Mouse (Mus musculus): ENCODE measurements around the gene Mboat2. TPM values are rescaled to one million over a fixed set of nuclear protein-coding genes. Genes with fewer than 3 reads are reported as not detected.

Mboat2 gene
- total RNA-seq, 4 experiments from 2014 or later, result 74.1 to 93.2 (median 82.1) TPM

DNA sequence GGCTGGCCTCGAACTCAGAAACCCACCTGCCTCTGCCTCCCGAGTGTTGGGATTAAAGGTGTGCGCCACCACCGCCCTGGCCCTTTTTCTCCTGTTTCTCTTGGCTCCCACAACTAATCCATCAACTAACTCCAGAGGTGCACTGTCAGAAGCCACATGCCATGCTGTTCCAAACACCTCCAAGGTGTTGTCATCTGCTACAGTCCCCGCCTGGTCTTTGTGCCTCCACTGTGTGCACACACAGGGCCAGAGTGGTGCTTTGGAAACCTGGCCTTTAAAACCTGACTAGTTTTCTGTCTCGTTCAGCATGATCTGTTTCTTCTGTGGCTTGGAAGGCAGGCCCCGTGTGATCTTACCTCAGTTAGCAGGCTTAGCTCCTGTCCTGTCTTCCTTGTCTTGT is 113.9 kb downstream of the Mboat2 start:
- no peak for DNase-seq (ENCODE audit: low spot score in 2 of 2)

DNA sequence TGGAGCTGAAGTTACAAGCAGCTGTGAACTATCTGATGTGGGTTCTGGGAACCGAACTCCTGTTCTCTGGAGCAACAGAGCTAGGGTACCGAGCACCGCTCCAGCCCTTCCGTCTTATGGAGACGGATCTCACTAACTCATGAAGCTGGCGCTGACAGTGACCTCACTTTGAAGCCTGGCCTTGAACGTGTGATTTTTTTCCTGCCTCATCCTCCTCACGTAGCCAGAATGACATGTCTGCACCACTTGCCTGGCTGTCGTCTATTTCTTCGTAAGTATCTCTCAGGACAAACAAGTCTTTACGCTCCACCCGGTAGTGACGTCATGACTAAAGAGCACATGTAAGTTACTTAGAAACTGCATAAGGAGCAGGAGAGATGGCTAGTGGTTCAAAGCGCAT is 116.4 kb downstream of the Mboat2 start:
- no peak for DNase-seq (ENCODE audit: low spot score in 2 of 2)

DNA sequence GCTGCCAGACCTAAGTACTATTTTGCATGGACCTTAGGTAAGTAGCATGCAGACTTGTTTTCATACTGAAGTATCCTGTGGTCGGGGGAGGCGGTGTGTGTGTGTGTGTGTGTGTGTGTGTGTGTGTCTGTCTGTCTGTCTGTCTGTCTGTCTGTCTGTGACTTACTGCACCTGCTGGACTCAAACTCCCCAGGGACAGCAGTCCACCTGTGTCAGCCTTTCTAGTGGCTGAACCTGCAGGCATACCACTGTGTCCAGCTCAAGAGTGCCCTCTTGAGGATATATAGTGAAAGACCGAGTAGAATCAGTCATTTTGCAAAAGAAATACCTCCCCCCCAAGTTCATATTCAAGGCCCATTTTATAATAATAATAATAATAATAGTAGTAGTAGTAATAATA is 117.7 kb downstream of the Mboat2 start:
- DNase-seq (ENCODE audit: low spot score in 2 of 2), result no peak

DNA sequence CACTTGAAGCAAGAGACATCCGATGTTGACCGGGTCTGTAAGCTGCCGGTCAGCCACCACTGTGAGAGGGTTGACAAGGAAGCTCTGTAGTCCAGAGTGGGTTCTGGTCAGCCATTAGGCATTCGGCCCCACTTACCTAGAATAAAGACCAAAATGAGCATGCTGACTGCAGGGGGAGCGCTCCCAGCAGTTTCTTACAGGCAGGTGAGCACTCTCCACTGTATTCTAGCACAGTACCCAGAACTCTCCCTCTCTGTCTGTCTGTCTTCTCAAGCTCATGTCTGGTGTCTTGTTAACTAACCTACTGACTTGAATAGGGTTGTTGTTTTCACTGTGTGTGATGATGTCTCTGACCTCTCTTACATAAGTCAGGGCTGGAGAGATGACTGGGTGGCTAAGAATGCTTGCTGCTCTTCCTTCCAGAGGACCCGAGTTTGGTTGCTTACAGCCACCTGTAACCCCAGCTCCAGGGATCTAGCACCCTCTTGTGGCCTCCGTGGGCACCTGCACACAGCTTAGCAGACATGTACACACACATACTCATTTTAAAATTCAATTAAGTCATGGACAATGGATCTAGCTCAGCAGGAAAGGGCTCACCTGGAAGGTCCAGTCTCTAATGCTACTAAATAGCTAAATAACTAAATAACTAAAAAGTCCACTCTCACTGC is 119.8 kb downstream of the Mboat2 start:
- DNase-seq (ENCODE audit: low spot score in 2 of 2), result no peak

DNA sequence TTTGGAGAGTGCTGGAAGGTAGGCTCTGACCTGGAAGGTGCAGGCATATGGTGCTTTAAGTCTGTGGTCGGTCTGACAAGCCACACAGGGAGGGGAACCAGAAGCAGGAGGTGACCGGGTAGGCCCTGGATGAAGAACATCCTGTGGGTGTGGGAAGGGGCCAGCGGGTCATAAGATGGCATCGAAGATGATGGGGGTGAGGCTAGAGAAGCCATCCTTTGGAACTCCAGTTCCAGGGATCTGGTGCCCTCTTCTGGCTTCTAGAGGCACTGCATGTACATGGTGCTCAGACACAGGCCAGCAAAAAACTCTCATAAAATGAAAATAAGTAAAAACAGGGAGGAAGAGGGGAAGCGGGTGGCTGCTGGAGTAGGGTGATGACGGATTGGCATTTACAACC is 121.5 kb downstream of the Mboat2 start:
- DNase-seq (ENCODE audit: low spot score in 2 of 2), result no peak

GRCm38 (mm10) chr12:24955137-24955536 is 124.5 kb downstream of the Mboat2 start:
- no peak for DNase-seq (ENCODE audit: low spot score in 2 of 2)

DNA sequence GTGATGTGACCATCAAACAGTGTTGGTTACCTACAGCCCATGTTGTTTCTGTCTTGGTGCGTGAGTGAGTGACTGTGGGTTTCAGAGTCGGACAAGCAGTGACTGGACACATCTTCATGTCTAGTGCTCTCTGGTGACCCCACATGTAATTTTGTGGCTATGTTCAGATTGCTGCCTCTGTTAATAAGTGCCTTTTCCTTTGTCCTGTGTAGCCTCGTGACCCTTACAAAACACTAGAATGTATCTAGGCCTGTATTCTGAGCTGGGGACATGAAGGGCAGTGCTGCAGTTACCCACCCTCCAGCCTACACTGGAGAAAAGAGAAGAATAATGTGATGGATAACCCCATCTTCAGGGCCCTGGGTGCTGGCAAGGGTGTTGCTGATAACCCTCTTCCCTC is 127.8 kb downstream of the Mboat2 start:
- DNase-seq (ENCODE audit: low spot score in 2 of 2), result no peak

GRCm38 (mm10) chr12:24961821-24962220 is 131.1 kb downstream of the Mboat2 start:
- no peak for DNase-seq (ENCODE audit: low spot score in 2 of 2)

- DNase-seq (ENCODE audit: low spot score in 2 of 2), result no peak
These were observed 131.8 kb downstream of the Mboat2 start for GRCm38 (mm10) chr12:24962362-24962967.

- DNase-seq (ENCODE audit: low spot score in 2 of 2), result no peak
These were observed 132.8 kb downstream of the Mboat2 start for GRCm38 (mm10) chr12:24963393-24964022.

GRCm38 (mm10) chr12:24965406-24965805 is 134.7 kb downstream of the Mboat2 start:
- peak in 1 of 2 experiments; percentile 65 for DNase-seq (ENCODE audit: low spot score in 2 of 2)

GRCm38 (mm10) chr12:24966046-24966445 is 135.4 kb downstream of the Mboat2 start:
- DNase-seq (ENCODE audit: low spot score in 2 of 2), result no peak

DNA sequence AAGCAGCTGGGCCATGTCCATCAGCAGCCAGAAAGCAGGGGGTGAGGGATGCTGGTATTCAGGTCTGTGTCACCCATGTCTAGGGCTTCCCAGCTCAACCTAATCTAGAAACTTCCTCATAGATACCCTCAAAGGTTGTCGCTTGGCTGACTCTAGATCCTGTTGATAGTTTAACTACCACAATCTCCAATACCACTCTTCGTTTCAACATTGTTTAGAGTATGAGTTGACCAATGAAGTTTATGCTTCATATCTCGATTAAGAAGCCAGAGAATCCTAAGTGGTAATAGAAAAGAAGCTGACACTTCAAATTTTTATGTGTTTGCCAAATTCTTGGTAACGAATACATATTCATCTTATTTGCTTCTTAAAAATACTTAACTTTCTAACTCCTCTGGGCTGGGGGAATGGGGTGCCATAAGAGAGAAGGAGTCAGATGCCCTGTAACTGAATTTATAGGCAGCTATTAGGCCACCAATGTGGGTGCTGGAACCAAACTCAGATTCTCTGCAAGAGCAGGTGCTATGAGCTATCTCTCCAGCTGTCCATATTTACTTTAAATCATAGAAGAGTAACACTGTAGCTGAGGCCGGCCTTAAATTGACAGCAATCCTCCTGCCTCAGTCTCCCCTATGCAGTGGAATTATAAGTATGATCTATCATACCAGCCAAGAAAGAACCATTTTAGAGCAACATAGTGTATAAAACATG is 141.0 kb downstream of the Mboat2 start:
- no peak for DNase-seq (ENCODE audit: low spot score in 2 of 2)

GRCm38 (mm10) chr12:24972371-24973350 is 142.0 kb downstream of the Mboat2 start:
- no peak for DNase-seq (ENCODE audit: low spot score in 2 of 2)

DNA sequence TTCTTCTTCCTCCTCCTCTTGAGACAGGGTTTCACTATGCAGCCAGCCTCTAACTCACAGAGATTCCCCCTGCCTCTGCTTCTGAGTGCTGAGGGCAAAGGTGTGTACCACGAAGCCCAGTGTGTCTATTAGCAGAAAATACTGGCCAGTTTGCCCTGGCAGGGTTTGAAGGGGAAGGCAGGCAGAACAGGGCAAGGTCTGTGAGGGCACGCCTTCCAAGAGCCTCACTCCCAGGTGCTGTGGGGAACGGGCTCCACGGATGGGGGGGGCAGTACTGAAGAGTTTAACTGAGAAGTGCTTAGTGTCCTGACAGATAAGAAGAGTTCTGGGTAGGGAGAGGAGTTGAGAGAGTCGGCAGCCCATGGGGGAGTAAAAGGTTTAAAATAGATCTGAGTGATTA is 142.9 kb downstream of the Mboat2 start:
- DNase-seq (ENCODE audit: low spot score in 2 of 2), result no peak

DNA sequence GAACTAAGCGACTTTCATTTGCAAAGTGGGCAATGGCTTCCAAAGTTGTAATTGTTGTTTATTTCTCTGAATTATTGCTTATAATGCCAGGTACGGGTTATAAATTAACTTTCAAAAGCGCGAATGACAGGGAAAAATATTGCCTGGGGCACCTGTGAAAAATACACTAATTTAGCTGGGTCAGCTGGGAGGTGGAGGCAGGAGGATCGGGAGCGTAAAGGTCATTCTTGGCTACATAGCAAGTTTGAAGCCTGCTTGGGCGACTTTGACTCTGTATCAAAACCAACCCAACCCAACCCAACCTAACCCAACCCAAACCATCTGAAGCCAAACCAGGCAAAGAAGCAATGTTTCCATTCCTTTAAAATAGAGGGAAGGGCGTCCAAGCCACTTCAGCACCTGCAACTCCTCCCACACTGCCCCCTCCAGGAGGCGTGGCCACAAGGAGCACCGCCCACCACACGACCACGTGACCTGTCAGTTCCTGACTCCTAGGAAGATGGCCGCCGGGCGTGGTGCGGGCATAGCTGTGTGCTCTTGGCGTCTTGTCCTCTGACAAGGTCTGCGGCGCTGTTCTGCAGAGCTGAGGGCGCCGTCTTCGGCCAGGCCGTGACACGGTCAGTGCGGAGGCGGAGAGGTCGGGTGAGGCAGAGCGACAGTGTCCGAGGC is 143.9 kb downstream of the Mboat2 start, which contains the start of gene Kidins220:
Gene Kidins220, plus strand, starts transcription at position 480 of the 669 bp plus-strand sequence.
- DNase-seq (ENCODE audit: low spot score in 2 of 2), result peak; percentile 95

DNA sequence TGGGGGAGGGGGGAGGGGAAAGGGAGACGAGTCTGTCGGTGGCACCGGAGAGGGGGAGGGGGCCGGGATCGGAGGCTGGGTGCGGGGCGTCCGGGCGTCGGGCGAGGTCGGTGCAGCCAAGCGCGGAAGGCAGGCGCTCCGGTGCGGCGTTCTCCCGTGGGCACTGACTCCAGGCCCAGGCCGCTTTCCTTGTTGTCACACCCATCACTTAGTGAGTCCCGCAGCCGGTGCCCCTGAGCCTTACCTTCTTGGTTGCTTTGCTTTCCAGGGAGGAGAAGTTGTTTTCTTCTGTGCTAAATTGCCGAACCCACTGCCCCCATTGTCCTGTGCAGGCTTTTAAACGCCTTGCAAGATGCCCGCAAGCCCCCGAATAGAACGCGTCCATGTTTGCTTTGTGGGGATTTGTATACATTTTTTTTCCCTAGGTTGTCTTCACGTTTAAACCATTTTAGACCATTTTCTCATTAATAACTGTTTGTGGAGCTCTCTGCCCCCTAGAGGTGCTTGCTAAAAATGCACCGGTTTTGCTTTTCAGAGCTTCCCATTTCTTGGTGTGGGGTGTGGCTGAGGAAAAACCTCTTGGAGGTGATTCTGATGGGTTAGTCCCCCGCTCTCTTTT is 144.5 kb downstream of the Mboat2 start:
- DNase-seq (ENCODE audit: low spot score in 2 of 2), result peak; percentile 47 to 57

GRCm38 (mm10) chr12:24985226-24985625 is 154.5 kb downstream of the Mboat2 start:
- no peak for DNase-seq (ENCODE audit: low spot score in 2 of 2)

DNA sequence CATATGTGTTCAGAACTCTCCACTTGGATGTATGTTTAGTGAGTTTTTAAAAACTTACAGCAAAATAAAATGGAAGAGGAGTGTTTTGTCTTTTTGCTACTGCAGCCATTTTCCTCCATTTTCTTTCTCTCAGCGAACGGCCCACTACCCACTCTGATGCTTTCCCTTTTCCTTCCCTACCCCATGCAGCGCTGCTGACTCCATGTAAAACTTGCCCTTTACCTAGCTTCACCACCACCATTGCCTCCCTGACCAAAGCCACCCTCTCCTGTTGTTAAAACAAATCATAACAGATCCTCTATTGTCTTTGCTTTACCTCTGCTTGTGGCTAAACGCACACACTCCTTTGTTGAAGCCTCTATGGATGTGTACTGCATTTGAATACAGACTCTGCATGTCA is 164.7 kb downstream of the Mboat2 start:
- DNase-seq (ENCODE audit: low spot score in 2 of 2), result no peak

DNA sequence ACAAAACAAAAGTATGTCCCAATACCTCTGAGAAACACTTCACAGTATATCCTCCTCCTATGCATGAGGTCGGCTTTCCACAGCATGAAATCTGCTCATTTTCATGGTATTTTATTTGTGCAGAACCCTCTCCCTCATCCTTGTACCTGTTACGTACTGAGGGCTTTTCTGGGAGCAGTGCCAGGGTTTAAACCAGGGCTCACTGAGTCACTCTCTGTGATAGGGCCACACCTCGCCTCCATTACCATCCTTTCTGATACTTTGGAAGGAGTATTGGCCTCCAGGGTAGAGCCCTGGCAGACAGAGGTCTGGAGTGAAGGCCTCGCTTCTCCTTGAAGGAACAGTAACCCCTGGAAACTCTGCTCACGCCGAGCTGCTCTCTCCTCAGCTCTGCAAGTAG is 174.7 kb downstream of the Mboat2 start:
- DNase-seq (ENCODE audit: low spot score in 2 of 2), result no peak

Measured in left cerebral cortex, adult 8-10 months (tissue).